Mouse (Mus musculus) embryonic facial prominence, embryonic 14.5 days (tissue): Measurements from ENCODE around the gene Tnfrsf25. TPM values are rescaled to one million over a fixed set of nuclear protein-coding genes. Genes with fewer than 3 reads are reported as not detected.

ENCODE experiments used
- ATAC-seq: fragments of 200-750 bp; cut with Nextera tagmentation; 2 replicates; pipeline ENCODE4 v1.8.0; 2017; ENCODE audit warnings: low read depth, moderate number of reproducible peaks, moderate TSS enrichment
- DNase-seq: peaks from one replicate; pipeline ENCODE4 v3.0.0-alpha.2; 2015; ENCODE audit warnings: low spot score
- H3K27ac ChIP-seq: fragments of 300-500 bp; sonication (generic); replicated peaks from 2 replicates; pipeline ENCODE4 v1.5.1; 2014; ENCODE audit warnings: low read depth, mild to moderate bottlenecking, low read length, moderate library complexity
- H3K27me3 ChIP-seq: fragments of 300-500 bp; sonication (generic); replicated peaks from 2 replicates; pipeline ENCODE4 v1.6.1; 2014; ENCODE audit warnings: low read length; ENCODE audit not compliant: control insufficient read depth, insufficient read depth
- H3K36me3 ChIP-seq: fragments of 300-500 bp; sonication (generic); 2 replicates; pipeline ENCODE4 v1.6.1; 2014; ENCODE audit warnings: low read length, mixed read lengths; ENCODE audit not compliant: control insufficient read depth, insufficient read depth
- H3K4me1 ChIP-seq: fragments of 300-500 bp; sonication (generic); 2 replicates; pipeline ENCODE4 v1.6.1; 2014; ENCODE audit warnings: antibody characterized with exemption, low read length; ENCODE audit not compliant: control insufficient read depth, insufficient read depth
- H3K4me2 ChIP-seq: fragments of 300-500 bp; sonication (generic); 2 replicates; pipeline ENCODE4 v1.6.1; 2014; ENCODE audit warnings: low read depth, mild to moderate bottlenecking, low read length, moderate library complexity, mixed read lengths
- H3K4me3 ChIP-seq: fragments of 300-500 bp; sonication (generic); 2 replicates; pipeline ENCODE4 v1.5.1; 2014; ENCODE audit warnings: low read depth, mild to moderate bottlenecking, low read length
- H3K9ac ChIP-seq: fragments of 300-500 bp; sonication (generic); 2 replicates; pipeline ENCODE4 v1.6.1; 2014; ENCODE audit warnings: low read depth, mild to moderate bottlenecking, low read length, moderate library complexity, mixed read lengths
- H3K9me3 ChIP-seq: fragments of 300-500 bp; sonication (generic); 2 replicates; pipeline ENCODE4 v1.6.1; 2016; ENCODE audit warnings: low read length; ENCODE audit not compliant: control insufficient read depth
- WGBS: fragments of 180-500 bp; shearing (Covaris S2); extraction: QIAGEN DNeasy Blood & Tissue Kit; methylation state at CpG from one replicate; pipeline ENCODE4 v1.1.7; 2014; 5-methylcytosine and 5-hydroxymethylcytosine counted together
- polyA plus RNA-seq: library from polyadenylated mRNA; unstranded; fragments of >200 nt; fragmentation: Nextera tagmentation; extraction: Ambion mirVana; gene quantifications from 2 replicates; pipeline ENCODE4 v1.2.1, GENCODE M21; 2014

Gene Tnfrsf25
- polyA plus RNA-seq, 1 experiment from 2014 or later: 0.65 TPM

DNA sequence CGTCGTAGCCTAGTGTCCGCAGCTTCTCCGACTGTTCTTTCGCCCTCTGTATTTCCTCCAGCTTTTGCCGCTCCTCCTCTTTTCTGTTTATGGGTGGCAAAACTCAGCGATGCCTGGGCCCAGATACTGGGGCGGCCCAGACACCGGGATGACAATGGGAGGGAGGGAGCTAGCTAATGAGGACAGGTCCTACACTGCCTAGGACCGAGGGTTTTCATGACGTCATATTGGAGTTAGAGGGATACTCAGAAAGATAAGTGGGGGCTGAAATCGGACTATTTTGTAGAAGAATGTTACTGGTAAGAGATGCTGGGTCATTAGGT, 5.4 kb downstream of the Tnfrsf25 start:
- DNase-seq (no peak), ATAC-seq (no peak)
- peak overlapping the region; percentile 40 for H3K4me2 ChIP-seq
- no peaks in the 10 kb centered on the region for H3K9me3 ChIP-seq
- no peak overlapping the region for H3K27ac ChIP-seq
- WGBS: 1% methylated on average over 12 of the region's 12 CpGs
- peaks cover 19% of the 10 kb centered on the region; the same call in 1 of the 2 replicates for H3K4me1 ChIP-seq
- H3K27me3 ChIP-seq: peaks cover 98% of the 10 kb centered on the region
- no peaks in the 10 kb centered on the region for H3K36me3 ChIP-seq
- H3K9ac ChIP-seq: peak overlapping the region; percentile 35; the same call in 1 of the 2 replicates
- H3K4me3 ChIP-seq: peak overlapping the region; percentile 15

DNA sequence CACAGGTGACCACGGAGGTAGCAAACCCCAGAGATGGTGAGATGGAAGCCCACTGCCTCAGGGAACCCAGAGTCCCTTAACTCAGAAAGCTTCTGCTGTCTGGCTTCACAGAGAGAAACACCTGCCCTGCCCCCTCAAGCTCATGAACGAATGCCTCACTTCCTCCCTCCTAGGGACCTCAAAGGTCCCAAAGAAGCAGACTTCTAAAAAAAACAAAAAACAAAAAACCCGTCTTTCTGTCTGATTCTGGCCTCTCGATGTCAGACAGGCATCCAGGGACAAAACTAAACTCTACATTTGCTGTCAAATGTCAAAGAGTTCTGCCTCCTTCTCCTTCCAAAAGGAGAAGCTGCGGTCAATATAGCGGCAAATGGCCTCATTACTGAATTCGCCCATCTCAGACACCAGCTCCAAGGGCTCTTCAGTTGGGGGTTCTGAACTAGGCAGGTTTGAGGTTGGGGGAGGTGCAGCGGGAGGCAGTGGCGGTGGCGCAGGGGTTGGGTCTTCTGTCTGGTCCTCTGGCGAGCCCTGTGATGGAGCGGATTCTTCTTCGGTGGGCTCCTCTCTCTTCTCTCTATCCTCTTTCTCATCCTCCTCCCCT, 8.7 kb downstream of the Tnfrsf25 start:
- Histone ChIP-seq H3K9ac (no peak overlapping the region), H3K4me1 (peaks cover 15% of the 10 kb centered on the region; the same call in 1 of the 2 replicates), H3K4me3 (no peak overlapping the region), H3K27ac (no peak overlapping the region), H3K9me3 (no peaks in the 10 kb centered on the region), H3K27me3 (peaks cover 100% of the 10 kb centered on the region), H3K36me3 (no peaks in the 10 kb centered on the region), H3K4me2 (no peak overlapping the region)
- 13% methylated on average over 13 of the region's 13 CpGs for WGBS
- no peak for ATAC-seq
- no peak for DNase-seq

DNA sequence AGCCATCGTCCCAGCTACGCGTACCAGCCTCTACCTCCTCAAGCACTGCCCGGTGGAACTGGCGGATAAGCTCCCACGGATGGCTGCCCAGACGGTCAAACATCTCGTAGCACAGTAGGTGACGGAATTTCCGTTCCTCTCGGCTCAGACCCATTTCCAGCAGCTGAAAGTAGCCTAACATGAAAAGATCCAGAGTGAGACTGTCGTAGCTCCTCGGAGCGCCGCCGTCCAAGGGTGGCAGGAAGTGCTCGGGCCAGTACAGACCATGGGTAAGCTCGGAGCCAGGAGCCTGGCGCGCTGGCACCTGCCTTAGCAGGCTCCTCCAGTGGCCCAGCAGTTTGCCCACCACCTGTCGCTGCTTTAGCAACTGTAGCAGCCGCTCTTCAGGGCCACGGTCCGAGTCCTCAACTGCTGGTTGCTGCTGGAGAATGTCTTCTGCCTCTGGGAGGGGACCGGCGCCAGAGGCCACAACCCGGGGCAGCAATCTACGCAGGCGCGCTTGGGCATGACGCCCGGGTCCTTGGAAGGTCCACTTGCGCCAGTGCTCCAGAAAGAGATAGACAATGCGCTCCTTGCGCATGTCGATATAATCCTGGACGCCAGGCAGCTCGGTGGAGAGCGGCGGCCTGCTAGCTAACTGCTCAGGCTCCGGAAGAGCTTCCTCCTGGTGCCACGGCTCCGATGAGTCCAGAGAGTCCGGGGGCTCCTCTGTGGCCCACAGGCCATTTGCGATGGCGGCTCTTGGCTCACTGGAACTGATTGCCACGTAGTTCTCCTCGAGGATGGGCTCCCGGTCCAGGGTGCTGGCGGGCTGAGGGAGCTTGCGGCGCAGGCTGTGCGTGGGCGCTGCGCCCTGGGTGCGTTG, 9.7 kb downstream of the Tnfrsf25 start:
- WGBS: 7% methylated on average over 37 of the region's 56 CpGs
- Histone ChIP-seq H3K9ac (0 out of 2 replicates have a peak overlapping the region, but pooled peaks have one; percentile 30), H3K36me3 (no peaks in the 10 kb centered on the region), H3K4me1 (peaks cover 8% of the 10 kb centered on the region; the same call in 1 of the 2 replicates), H3K9me3 (no peaks in the 10 kb centered on the region), H3K4me2 (peak overlapping the region; percentile 42), H3K4me3 (peak overlapping the region; percentile 28), H3K27me3 (peaks cover 100% of the 10 kb centered on the region), H3K27ac (no peak overlapping the region)
- DNase-seq (no peak), ATAC-seq (no peak)

DNA sequence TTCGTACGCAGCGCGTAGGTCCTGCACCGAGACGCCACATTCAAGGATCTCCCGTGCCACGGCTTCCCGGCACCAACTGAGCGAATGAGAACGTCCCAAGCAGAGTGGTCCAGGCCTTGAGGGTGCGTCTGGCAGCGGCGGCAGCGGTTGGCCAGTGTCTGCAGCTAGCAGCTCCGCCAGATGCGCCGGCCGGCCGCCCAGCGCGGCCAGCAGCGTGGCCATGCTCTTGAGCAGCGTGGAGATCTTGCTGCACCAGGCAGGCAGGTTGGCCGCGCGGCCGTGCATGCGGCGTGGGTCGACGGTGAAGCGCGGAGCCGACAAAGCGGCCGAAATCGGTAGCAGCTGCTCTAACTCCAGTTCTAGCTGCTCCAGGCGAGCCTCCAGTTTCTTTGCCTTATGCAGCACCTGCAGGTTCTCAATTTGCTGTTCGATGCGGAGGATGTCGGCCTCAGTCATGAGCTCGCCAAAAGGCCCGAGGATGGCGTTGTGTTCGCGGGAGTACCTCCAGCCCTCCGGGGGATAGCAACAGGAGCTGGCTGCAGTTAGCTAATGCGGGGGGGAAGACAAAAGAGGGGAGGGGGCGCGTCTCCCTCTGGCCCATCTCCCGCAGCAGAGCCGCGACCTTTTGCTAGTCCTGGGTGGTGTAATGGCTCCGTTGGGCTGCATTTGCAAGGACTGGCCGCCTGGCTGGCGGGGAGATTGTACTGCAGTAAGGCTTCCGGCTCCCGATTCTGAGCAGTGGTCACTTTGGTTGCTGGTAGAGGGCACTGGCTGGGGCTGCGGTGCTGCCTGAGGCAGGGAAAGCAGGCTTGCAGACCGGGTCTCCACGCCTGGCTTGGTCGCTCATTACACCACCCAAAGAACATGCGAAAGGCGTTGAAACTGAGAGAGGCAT, 10.5 kb downstream of the Tnfrsf25 start:
- Histone ChIP-seq H3K9ac (0 out of 2 replicates have a peak overlapping the region, but pooled peaks have one; percentile 30), H3K36me3 (no peaks in the 10 kb centered on the region)
- WGBS: 12% methylated on average over 56 of the region's 65 CpGs

DNA sequence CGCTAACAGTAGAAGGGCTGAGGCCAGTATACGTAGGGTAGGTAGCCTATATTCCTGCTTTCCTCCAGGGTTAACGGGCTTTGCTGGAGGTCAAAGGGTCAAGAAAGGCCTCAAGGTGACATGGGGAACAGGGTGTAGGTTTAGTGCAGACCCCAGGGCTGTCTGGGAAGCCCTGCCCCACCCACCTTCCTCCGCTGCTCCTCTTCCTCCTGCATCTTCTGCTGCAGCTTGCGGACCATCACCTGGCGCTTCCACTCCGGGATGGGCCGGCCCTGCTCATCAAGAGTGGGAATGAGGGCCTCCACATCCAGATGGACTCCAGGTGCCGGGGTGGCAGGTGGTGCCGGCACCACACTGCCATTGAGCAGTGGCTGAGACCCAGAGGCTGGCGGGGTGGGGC, 12.2 kb downstream of the Tnfrsf25 start:
- Histone ChIP-seq H3K4me2 (no peak overlapping the region), H3K9me3 (no peaks in the 10 kb centered on the region), H3K27ac (no peak overlapping the region), H3K4me1 (peaks cover 19% of the 10 kb centered on the region), H3K27me3 (peaks cover 100% of the 10 kb centered on the region), H3K9ac (no peak overlapping the region), H3K4me3 (no peak overlapping the region), H3K36me3 (no peaks in the 10 kb centered on the region)
- WGBS: 78% methylated on average over 9 of the region's 11 CpGs
- no peak for DNase-seq
- no peak for ATAC-seq

More for the DNA sequence above, 10.5 kb downstream of the Tnfrsf25 start:
- Histone ChIP-seq H3K27me3 (peaks cover 100% of the 10 kb centered on the region), H3K4me2 (peak overlapping the region; percentile 42), H3K4me3 (peak overlapping the region; percentile 28), H3K4me1 (peaks cover 7% of the 10 kb centered on the region), H3K27ac (no peak overlapping the region), H3K9me3 (no peaks in the 10 kb centered on the region)
- peak; percentile 23 for DNase-seq
- ATAC-seq: no peak

DNA sequence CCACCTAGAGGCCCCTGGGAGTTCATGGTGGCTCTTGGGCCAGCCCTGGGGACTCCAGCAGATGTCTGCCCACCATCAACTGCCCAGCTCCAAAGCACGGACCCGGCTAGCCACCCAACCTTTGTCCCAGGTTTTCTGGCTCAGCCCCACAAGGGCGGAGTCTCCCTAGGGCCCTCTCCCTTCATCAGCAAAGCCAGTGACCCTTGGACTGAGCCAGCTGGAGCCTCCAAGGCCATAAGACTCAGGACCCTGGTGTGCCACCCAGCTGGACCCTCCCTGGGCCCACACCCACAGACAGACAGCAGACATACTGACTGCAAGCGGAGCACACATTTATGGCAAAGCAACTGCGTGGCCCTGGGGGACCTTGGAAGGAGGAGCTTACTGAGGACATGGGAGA, 13.1 kb downstream of the Tnfrsf25 start:
- DNase-seq: no peak
- Histone ChIP-seq H3K9ac (no peak overlapping the region), H3K36me3 (no peaks in the 10 kb centered on the region), H3K4me2 (no peak overlapping the region), H3K4me1 (peaks cover 19% of the 10 kb centered on the region), H3K27me3 (peaks cover 100% of the 10 kb centered on the region), H3K4me3 (no peak overlapping the region), H3K27ac (no peak overlapping the region), H3K9me3 (no peaks in the 10 kb centered on the region)
- no peak for ATAC-seq
- 57% methylated on average over 5 of the region's 5 CpGs for WGBS

DNA sequence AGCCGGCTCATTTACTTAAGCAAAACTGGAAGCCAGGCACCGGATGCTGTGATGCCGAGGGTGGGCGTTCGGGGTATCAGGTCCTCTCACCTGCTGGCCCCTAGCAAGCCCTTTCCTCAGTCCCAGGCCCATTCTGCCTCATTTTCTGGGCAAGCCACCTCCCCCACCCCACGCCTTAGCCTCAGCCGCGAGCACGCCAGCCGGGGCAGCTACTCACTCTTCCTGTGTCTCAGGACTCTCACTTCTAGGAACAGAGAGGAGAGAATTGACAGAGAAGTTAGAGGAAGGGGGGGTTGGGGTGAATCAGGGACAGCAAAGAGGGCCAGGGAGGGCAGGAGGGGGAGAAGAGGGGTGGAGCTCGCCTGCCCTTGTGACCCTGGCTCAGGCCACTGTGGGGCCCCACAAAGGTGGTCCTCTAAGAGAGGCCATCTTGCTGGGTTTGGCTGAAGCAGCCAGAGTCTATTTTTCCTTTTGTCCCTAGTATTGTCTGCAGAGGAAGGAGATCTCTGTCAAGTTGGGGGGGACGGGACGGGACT, 13.7 kb downstream of the Tnfrsf25 start:
- H3K36me3 ChIP-seq: no peaks in the 10 kb centered on the region
- no peak for ATAC-seq
- peaks cover 19% of the 10 kb centered on the region for H3K4me1 ChIP-seq
- no peak for DNase-seq
- H3K27me3 ChIP-seq: peaks cover 100% of the 10 kb centered on the region
- H3K9ac ChIP-seq: no peak overlapping the region
- peak overlapping the region; percentile 5; the same call in 1 of the 2 replicates for H3K4me3 ChIP-seq
- whole genome bisulfite sequencing: 28% methylated on average over 13 of the region's 13 CpGs
- H3K4me2 ChIP-seq: 0 out of 2 replicates have a peak overlapping the region, but pooled peaks have one; percentile 74
- no peaks in the 10 kb centered on the region for H3K9me3 ChIP-seq
- no peak overlapping the region for H3K27ac ChIP-seq
